Mouse (Mus musculus) urinary bladder, postnatal 10 days (tissue): ENCODE data around the gene Mrpl52.

Experiments
- DNase-seq: peaks from one replicate; pipeline ENCODE4 v3.0.0; 2022; ENCODE audit warnings: low spot score

Mrpl52 gene

DNA sequence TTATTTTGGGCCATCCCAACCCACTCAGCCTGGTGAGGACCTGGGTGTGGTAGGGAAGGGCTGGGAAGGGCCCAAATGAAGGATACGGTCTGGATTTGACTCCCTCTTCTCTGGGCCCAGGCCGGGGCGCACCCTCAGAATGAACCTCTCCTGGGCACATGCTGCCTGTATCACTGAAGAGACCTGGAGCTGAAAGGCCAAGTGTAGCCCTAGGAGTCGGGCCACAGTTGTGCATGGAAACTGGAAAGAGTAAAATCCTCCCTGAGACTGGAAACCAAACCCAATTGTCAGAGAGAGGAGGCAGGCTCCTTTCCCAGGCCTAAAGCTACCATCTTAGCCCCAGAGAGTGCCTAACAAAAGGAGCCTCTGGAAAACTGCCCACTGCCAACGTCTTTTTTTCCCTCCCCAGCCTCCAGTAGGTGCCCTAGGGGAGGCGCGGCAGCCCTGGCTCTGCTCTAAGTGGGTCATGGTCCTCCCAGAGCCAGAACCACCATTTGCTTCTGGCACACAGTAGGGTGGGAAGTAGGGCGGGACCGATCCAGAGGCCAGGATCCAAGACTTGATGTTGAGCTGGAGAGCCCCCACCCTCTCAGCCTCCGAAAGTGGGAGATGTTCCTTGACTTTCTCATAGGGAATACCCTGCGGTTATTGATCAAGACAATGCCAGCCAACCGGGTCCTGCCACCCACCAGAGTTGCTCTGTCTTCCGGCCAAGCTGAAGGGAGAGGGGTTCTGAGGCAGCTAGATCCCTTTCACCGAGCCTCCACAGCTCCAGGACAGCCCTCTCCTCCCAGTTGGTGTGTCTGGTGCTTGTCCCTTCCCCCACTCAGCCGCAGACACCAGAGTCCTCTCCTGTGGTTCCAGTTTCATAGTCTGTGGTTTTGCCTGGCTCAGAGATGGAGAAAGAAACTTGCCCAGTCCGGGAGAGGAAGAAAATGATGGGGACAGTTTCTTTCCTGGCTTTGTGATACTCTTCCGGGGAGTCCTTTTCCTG lies 6.4 kb downstream of the Mrpl52 start:
- no peak for DNase-seq

DNA sequence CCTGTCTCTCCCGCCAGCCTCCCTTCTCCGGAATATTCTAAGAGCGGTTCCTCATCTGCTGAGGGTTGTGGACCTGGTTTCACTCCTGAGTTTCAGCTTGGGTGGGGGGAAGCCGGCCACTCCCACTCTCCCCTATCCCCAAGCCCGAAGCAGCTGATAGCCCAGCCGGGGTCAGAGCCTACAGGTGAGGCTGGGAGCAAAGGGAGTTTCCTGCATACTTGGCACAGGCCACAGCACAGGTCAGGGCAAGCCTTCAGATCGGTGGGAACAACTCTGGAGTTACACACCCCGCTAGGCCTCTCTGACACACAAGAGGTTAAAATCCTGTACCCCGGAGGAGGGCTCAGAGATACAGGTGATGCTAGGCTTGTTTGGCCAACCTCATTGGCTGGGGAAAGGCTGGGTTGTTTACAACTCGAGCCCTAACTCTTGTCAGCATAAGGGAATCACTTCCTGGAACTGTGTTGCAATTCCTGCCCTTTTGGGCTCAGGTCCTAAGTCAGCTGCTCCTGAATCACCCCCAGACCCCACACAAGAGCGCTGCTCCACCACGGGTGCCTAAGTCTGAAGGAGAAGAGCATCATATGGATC lies 7.3 kb downstream of the Mrpl52 start:
- DNase-seq, result no peak

DNA sequence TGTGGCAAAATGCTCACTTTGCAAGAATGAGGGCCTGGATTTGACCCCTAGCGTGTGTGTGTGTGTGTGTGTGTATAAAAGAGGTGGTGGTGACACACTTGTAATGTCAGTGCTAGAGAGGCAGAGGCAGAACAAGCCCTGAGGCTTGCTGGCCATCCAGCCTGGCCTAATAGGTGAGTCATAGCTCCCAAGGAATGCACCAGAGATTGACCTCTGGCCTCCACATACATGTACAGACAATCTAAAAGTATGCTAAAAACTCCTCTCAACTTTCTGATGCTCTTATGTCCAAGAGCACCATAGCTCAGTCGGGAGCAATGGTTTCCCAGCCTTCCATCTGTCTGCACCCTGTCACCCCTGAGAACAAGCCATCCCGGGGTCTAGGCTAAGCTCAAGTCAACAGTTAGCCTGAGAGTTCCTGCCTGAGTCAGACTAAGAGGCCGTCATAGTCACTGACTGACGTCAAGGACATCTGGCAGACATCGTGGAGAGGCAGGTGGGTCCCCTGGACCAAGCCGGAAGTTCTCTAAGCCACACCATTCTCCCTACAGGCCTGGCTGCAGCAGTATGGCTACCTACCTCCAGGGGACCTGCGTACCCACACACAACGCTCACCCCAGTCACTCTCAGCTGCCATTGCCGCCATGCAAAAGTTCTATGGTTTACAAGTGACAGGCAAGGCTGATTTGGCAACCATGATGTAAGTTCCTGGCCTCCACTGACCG lies 8.6 kb downstream of the Mrpl52 start:
- no peak for DNase-seq

DNA sequence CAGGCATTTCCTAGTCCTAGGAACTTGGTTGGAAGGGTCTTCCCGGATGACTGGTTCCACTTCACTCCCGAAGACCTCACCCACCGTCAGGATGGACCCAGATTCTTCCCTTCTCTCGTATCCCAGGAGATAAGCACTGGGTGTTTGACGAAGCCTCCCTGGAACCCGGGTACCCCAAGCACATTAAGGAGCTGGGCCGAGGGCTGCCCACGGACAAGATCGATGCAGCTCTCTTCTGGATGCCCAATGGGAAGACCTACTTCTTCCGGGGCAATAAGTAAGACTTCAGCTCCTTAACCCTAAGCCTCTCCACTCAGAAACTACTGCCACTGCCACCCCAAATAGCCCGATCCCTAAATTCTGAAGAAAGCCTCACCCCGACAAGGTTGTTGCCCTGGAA lies 12.4 kb downstream of the Mrpl52 start:
- DNase-seq, result no peak

DNA sequence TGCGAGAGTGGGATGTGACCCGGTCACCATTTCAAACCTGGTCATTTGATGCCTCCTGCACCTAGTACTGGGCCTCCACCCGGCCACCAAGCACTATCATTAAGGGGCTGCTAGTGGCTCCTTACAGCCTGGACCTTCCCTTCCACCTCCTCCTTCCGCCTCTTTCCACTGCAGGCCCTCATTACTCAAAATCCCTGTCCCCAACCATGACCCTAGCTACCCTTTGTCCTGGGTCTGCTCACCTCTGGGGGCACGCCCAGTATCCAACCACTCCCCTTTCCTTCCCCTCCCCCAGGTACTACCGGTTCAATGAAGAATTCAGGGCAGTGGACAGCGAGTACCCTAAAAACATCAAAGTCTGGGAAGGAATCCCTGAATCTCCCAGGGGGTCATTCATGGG lies 12.9 kb downstream of the Mrpl52 start:
- no peak for DNase-seq

DNA sequence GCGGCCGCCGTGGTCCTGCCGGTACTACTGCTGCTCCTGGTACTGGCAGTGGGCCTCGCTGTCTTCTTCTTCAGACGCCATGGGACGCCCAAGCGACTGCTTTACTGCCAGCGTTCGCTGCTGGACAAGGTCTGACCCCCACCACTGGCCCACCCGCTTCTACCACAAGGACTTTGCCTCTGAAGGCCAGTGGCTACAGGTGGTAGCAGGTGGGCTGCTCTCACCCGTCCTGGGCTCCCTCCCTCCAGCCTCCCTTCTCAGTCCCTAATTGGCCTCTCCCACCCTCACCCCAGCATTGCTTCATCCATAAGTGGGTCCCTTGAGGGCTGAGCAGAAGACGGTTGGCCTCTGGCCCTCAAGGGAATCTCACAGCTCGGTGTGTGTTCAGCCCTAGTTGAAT lies 13.8 kb downstream of the Mrpl52 start:
- DNase-seq, result no peak

DNA sequence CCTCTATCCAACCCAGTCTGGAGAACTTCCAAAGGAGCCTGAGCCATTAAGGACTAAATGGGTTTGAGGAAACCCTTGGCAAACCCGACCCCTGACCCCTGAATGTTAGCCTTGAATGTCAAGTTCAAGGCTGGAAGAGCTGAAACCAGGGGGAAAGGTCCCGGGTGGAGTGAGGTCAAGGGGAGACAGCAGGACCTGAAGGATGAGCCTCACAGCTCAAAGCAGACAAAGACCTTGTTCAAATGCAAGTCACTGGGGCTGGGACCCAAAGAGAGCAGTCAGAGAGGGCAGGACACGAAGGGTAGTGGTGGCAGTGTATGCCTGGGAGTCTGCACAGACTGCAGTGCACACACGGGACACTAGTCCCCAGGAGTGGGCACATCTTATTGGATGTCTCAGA lies 14.7 kb downstream of the Mrpl52 start:
- DNase-seq, result no peak

DNA sequence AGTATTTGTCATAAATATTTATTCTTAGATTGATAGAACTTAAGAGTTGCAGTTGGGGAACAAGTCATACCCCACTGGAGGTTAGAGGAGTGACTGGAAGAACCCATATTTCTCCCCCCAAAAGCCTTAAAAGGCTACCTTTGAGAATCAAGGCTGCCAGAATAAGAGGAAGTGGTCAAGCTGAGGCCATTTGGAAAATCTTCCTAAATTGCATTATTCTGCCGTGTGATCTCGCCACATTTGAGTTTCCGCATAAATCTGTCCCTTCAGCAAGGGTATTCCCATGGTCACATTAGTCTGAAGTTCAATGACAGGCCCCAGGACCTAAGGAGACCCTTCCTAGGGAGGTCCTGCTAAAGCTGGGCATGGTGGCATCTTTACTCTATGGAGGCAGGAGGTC lies 15.8 kb downstream of the Mrpl52 start:
- DNase-seq, result no peak

DNA sequence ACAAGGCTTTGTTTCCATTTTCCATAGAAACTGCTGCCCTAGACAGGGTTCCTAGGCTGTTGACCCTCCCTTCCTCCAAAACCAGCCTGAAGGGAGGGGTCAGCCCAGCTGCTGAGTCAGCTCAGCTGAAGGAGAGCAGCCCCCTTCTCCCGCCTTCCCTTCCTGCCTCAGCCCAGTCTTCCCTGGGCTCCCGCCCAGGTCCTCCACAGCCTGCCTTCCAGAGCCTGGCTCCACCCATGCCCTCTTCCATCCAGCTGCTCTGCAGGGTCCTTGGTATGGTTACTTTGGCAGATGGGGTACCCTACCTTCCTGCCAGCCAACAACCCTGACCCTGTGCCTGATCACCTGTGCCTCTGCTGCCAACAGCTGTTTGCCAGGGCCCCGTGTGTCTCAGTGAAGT lies 16.5 kb downstream of the Mrpl52 start:
- DNase-seq, result no peak

DNA sequence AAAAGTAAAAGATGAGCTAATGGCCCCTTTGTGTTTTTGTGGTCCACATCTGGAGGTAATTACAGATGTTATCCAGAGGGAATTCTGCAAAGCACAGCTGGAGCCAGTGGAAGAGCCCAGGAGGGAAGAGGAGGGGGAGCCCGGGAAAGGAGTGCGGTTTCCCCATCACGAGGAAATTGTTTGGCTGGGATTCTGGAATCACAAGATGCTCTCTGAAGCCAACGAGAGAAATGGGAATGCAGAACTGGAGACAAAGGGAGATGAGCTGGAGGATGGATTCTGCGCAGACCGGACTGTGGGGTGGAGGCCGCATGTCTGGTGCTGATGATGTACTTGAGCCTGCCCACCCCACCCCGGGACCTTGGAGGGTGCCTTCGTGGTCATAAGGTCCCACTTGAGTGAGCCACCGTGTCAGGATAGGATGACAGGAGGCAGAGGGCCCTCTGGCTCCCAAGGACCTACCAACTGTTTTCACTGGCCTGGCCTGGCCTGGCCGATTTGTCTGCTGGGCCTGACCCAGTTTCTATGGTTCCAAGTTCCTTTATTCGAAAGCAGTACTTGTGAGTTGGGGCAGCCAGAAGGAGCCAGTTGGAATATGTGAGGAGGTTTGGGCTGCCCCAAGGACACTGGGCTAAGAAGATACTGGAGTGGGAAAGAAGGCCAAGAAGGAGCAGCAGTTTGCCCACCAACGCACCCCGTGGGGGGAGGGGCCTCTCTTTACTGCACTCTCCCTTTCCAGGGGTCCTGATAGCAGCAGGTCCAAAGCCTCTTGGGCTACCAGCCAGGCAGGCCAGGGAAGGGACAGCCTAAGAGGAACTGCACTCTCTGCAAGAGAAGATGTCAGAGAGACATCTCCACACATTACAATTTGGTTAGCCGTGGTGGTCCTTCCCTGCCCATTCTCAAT lies 17.3 kb downstream of the Mrpl52 start:
- DNase-seq, result no peak

DNA sequence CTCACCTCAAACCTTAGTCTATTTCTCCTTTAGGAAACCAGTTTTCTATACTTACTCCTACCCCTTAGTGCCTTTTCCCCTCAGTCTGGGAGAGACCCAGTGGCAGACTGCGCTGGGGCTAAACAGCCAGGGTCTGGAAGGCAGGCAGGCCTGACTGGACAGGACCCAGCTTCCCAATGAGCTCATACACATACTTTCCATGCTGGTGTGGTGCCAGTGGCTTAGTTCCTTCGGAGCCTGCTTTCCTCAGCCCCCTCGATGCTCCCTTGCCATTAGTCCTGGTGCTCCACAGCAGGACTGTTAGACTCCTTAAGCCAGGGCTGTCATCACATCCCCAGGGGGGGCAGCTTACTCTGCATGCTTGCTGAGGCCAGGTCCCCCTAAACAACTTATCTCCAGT lies 18.8 kb downstream of the Mrpl52 start:
- no peak for DNase-seq

DNA sequence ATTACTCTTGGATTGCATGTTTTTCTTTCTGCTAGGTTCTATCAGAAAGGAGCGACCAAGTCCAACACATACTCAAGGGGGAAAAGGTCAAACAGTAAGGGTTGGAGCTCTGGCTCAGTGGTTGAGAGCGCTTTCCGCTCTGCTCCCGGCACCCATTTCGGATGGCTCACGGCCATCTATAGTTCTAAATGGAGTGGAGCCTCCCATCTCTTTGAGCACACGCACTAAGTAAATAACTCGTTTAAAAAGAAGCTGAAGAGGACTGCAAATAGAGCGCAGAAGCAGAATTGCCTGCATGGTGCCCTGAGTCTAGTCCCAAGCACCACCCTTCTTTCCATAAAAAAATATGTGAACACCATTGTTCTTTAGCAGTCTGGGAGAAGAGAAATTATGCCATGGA lies 26.9 kb downstream of the Mrpl52 start:
- DNase-seq, result no peak

DNA sequence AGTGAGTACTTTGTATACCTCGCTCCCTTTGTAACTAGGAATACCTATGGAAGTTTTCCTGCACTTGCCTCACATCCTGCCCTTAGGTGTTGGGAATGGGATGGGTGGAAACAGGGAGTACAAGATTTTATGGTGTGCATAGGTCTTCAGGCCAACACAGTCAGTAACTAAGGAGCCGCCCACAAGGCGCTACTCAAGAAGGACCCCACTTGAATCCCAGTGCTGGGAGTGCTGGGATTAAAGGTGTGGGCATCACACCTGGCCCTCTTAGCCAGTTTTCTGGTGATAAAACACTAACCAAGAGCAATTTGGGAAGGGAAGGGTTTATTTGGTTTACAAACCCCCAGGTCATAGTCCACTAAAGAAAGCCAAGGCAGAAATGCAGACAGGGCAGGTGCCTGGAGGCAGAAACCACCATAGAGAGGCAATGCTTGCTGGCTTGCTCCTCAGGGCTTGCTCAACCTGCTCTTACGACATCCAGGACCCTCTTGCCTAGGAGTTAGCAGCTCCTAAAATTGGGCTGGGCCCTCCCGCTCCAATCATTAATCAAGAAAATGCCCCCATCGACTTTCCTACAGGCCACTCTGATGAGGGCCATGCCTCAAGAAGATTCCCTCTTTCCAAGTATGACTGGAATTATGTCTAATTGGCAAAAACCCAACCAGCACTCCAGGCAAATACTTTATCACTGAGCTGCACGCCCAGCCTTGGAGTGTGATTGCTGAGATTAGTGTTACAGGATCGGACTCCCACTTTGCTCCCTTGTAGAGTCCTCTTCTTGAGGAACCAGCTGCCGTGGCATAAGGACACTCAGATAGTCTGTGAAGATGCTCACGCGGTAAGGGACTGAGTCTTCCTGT lies 28.2 kb downstream of the Mrpl52 start:
- DNase-seq, result no peak

DNA sequence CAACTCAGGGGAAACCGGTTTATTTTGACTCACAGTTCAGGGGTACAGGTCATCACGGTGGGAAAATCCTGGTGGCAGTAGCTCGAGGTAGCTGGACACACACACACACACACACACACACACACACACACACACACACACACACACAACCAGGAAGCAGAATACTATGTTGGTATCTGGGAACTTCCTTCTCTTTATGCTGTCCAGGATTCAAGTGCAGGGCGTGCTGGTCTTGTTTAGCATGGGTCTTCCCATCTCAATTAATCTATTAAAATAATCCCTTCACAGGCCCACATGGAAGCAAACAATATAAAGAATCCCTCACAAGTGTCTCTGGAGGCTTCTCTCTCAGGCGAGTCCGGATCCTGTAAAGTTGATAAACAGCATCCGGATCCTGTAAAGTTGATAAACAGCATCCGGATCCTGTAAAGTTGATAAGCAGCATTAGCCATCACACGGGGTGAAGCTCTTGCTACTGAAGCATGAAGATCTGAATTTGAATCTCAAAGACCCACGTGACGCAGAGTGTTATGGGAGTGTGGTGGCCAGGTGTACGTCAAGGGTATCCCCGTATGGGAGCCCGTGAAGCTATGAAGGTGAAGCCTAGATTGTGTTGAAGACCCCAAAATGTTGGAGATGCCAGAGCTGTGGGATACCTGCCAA lies 31.3 kb downstream of the Mrpl52 start:
- DNase-seq, result no peak

DNA sequence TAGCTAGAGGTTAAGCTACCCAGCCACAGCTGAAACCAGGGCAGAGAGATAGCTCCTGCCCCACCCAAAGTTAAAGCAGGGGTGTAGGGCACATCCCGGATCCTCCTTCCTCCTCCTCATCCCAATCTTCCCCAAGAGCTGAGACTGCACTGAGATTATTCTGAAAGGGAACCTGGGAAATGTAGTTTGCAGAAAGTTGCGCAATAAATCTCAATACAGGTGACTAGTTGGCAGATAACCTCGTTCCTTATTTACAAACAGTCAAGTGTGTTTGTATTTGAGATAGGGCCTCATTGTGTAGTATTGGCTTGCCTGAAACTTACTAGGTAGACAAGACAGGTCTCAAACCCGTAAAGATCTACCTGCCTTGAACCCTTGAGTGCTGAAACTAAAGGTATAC lies 35.4 kb downstream of the Mrpl52 start:
- DNase-seq, result no peak

DNA sequence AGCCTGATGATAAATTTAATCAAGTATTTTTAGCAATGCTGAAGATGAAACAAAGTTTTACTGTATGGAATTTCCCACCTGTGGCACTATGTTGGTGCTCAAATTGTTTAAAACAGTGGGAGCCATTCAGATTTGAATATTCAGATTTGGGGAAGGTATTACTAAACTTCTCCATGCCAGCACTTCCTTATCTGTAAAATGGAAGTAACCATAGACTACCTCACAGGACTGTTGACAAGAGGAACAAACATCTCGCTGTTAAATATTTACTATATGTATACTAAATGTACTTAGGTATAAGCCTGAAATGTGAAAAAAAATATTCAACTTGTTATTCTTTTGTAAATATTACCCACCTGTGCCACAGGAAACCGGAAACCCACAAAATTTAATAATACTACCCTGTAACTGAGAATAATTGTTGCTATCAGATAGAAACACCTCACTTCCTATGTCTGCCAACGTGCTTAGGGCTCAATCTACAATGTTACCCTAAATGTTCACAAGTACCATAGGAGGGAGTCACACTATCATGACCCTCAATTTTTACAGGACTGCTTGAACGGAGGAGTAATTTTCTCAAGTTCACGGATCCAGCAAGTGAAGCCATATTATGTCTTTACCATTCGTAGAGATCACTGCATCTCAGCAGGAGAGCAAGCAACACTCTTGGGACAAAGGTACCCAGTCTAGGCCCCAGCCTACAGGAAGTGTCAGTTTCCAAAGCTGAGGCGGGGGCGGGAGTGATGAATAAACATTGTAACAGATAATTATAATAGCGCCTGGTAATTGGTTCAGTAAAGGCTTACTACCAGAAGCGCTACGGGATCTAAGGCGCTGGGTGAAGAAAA lies 36.6 kb downstream of the Mrpl52 start:
- DNase-seq, result no peak

DNA sequence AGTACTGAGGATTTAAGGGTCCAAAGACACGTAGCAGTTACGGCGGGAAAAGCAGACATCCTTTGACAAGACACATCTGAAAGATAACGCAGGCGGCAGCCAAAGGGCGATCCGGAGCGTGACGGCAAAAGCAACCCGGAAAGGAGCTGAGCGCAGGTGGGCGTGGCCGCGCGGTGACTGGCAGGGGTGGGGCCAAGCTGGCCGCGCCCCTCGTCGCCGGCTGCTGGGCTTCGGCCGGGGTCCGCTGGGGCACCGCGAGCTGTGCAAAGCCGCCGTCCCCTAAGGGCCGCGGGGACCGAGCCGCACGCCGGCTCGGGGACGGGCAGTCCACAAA lies 37.2 kb downstream of the Mrpl52 start, which contains the start of gene Lrp10:
Gene Lrp10 (plus strand): TSS at position 179 of the 334 bp plus-strand sequence.
- DNase-seq, result peak; percentile 72

DNA sequence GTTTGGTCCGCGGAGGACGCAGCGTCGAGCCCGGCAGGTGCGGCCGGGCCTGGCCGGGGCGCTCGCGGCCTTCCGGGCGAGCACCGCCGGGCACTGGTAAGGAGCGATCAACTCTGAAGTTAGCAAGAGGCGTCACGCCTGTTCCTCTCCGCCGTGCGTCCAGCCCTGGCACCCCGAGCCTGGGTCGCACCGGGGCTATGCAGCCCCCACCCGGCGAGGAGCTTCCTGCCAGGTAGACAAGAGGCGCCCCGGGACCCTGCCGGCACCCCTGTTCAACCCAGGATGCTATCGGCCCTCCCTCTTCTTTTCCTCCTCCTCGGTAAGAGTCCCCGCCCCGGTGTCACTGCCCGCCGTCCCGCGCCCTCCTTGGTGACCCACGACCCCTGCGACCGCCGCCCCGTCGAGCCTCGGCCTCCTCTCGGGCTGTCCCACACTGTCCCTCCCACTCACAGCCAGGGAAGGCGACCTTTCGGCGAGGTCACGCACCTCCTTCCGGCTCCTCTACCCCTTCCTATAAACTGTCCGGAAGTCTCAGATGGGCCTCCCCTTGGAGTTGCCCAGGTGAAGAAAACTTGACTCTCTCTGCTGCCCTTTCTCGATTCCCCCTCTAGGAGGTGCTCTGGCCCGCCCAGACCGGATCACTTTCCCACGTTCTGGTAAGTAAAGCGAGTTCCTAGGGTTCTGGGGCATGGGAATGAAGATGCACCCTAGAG lies 37.7 kb downstream of the Mrpl52 start:
- no peak for DNase-seq

DNA sequence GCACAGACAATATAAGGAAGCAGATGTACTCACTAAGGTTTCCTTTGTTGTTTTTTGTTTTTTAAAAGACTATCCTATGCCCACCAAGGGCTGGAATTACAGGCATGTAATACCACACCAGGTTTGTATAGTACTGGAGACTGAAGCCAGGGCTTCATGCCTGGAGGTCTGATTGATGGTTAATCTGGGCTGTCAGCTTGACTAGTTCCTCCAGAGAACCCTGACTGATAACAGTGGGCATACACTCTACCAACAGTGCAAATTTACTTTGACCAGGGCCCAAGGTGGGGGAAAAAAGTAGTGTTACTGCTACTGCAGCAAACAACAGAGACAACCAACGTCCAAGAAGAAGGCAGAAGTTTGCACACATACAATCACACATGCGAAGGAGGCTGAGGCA lies 44.8 kb downstream of the Mrpl52 start:
- no peak for DNase-seq
